Mouse (Mus musculus) forebrain, embryonic 12.5 days (tissue): ENCODE results near the gene Olfr1417. TPM values are rescaled to one million over a fixed set of nuclear protein-coding genes. Genes with fewer than 3 reads are reported as not detected.

Experiments
- ATAC-seq: fragments of 200-750 bp; cut with Nextera tagmentation; 2 replicates; pipeline ENCODE4 v1.8.0; 2017; ENCODE audit warnings: moderate TSS enrichment; ENCODE audit not compliant: low FRiP score
- H3K27ac ChIP-seq: fragments of 300-500 bp; sonication (generic); 2 replicates; pipeline ENCODE4 v1.5.1; 2016; ENCODE audit warnings: mild to moderate bottlenecking
- H3K27me3 ChIP-seq: fragments of 300-500 bp; sonication (generic); 2 replicates; pipeline ENCODE4 v1.6.1; 2016; ENCODE audit warnings: mild to moderate bottlenecking
- H3K36me3 ChIP-seq: fragments of 300-500 bp; sonication (generic); replicated peaks from 2 replicates; pipeline ENCODE4 v1.6.1; 2016; ENCODE audit warnings: mild to moderate bottlenecking
- H3K4me1 ChIP-seq: fragments of 300-500 bp; sonication (generic); 2 replicates; pipeline ENCODE4 v1.6.1; 2016
- H3K4me2 ChIP-seq: fragments of 300-500 bp; sonication (generic); 2 replicates; pipeline ENCODE4 v1.6.1; 2016; ENCODE audit warnings: mild to moderate bottlenecking, moderate library complexity
- H3K4me3 ChIP-seq: fragments of 300-500 bp; sonication (generic); replicated peaks from 2 replicates; pipeline ENCODE4 v1.5.1; 2016; ENCODE audit warnings: mild to moderate bottlenecking
- H3K9ac ChIP-seq: fragments of 300-500 bp; sonication (generic); 2 replicates; pipeline ENCODE4 v1.6.1; 2016; ENCODE audit warnings: mild to moderate bottlenecking
- H3K9me3 ChIP-seq: fragments of 300-500 bp; sonication (generic); 2 replicates; pipeline ENCODE4 v1.6.1; 2016
- WGBS: fragments of 180-500 bp; shearing (Covaris S2); methylation state at CpG from one replicate; pipeline ENCODE4 v1.1.7; 2016; 5-methylcytosine and 5-hydroxymethylcytosine counted together
- polyA plus RNA-seq: library from polyadenylated mRNA; unstranded; fragments of >200 nt; fragmentation: Nextera tagmentation; extraction: Ambion mirVana; gene quantifications from 2 replicates; pipeline ENCODE4 v1.2.1, GENCODE M21; 2016

Gene Olfr1417
- polyA plus RNA-seq, 1 experiment from 2014 or later = not detected

GRCm38 (mm10) chr19:11819143-11819700 is 19.8 kb downstream of the Olfr1417 start, which contains the start of gene Stx3:
Gene Stx3, minus strand, starts transcription at chr19:11819403.
- Histone ChIP-seq H3K4me1 (peaks cover 19% of the 10 kb centered on the region), H3K27me3 (peaks cover 48% of the 10 kb centered on the region), H3K4me2 (peak within 1 kb of the TSS; percentile 97), H3K27ac (no peak within 1 kb of the TSS), H3K4me3 (peak within 1 kb of the TSS; percentile 69), H3K9ac (peak within 1 kb of the TSS; percentile 65), H3K9me3 (no peaks in the 10 kb centered on the region), H3K36me3 (no peaks in the 10 kb centered on the region)
- ATAC-seq = no peak; the same call in 1 of the 2 replicates
- WGBS = under 1% methylated on average over 20 of the region's 20 CpGs

GRCm38 (mm10) chr19:11818199-11819142 is 20.5 kb downstream of the Olfr1417 start:
- peak; percentile 74 for ATAC-seq
- H3K4me1 ChIP-seq = peaks cover 24% of the 10 kb centered on the region
- H3K4me3 ChIP-seq = peak overlapping the region; percentile 69
- no peaks in the 10 kb centered on the region for H3K36me3 ChIP-seq
- H3K4me2 ChIP-seq = peak overlapping the region; percentile 97
- H3K27me3 ChIP-seq = peaks cover 48% of the 10 kb centered on the region
- no peak overlapping the region for H3K27ac ChIP-seq
- peak overlapping the region; percentile 65 for H3K9ac ChIP-seq
- WGBS = under 1% methylated on average over 74 of the region's 83 CpGs
- no peaks in the 10 kb centered on the region for H3K9me3 ChIP-seq

GRCm38 (mm10) chr19:11817586-11817985 is 21.4 kb downstream of the Olfr1417 start:
- no peak overlapping the region for H3K27ac ChIP-seq
- no peak overlapping the region for H3K9ac ChIP-seq
- peak overlapping the region; percentile 97 for H3K4me2 ChIP-seq
- H3K4me3 ChIP-seq = peak overlapping the region; percentile 69; the same call in 1 of the 2 replicates
- no peaks in the 10 kb centered on the region for H3K36me3 ChIP-seq
- ATAC-seq = no peak
- H3K27me3 ChIP-seq = peaks cover 48% of the 10 kb centered on the region
- H3K4me1 ChIP-seq = peaks cover 30% of the 10 kb centered on the region
- 8% methylated on average over 5 of the region's 5 CpGs for WGBS
- no peaks in the 10 kb centered on the region for H3K9me3 ChIP-seq

GRCm38 (mm10) chr19:11816706-11817105 is 22.3 kb downstream of the Olfr1417 start:
- no peaks in the 10 kb centered on the region for H3K36me3 ChIP-seq
- no peaks in the 10 kb centered on the region for H3K9me3 ChIP-seq
- H3K27ac ChIP-seq = no peak overlapping the region
- H3K4me1 ChIP-seq = peaks cover 39% of the 10 kb centered on the region
- H3K9ac ChIP-seq = no peak overlapping the region
- no peak overlapping the region for H3K4me3 ChIP-seq
- H3K27me3 ChIP-seq = peaks cover 48% of the 10 kb centered on the region
- no peak overlapping the region for H3K4me2 ChIP-seq
- WGBS = 61% methylated on average over 6 of the region's 6 CpGs
- ATAC-seq = no peak

- peaks cover 47% of the 10 kb centered on the region for H3K4me1 ChIP-seq
- H3K9me3 ChIP-seq = no peaks in the 10 kb centered on the region
- H3K27me3 ChIP-seq = peaks cover 43% of the 10 kb centered on the region
- no peak overlapping the region for H3K4me2 ChIP-seq
- H3K9ac ChIP-seq = no peak overlapping the region
- WGBS = 89% methylated on average over 6 of the region's 6 CpGs
- H3K27ac ChIP-seq = no peak overlapping the region
- ATAC-seq = no peak
- H3K36me3 ChIP-seq = no peaks in the 10 kb centered on the region
- no peak overlapping the region for H3K4me3 ChIP-seq
Observed at GRCm38 (mm10) chr19:11814742-11815333, 24.2 kb downstream of the Olfr1417 start.

GRCm38 (mm10) chr19:11813649-11814048 is 25.4 kb downstream of the Olfr1417 start:
- Histone ChIP-seq H3K9ac (no peak overlapping the region), H3K9me3 (no peaks in the 10 kb centered on the region), H3K36me3 (no peaks in the 10 kb centered on the region), H3K4me3 (no peak overlapping the region), H3K4me1 (peaks cover 38% of the 10 kb centered on the region), H3K4me2 (no peak overlapping the region), H3K27ac (no peak overlapping the region), H3K27me3 (peaks cover 33% of the 10 kb centered on the region)
- ATAC-seq = no peak
- WGBS = 4% methylated on average over 8 of the region's 8 CpGs

GRCm38 (mm10) chr19:11813136-11813535 is 25.9 kb downstream of the Olfr1417 start:
- Histone ChIP-seq H3K4me2 (no peak overlapping the region), H3K9ac (no peak overlapping the region), H3K27me3 (peaks cover 28% of the 10 kb centered on the region), H3K9me3 (no peaks in the 10 kb centered on the region), H3K4me1 (peaks cover 35% of the 10 kb centered on the region), H3K4me3 (no peak overlapping the region), H3K36me3 (no peaks in the 10 kb centered on the region), H3K27ac (no peak overlapping the region)
- 58% methylated on average over 4 of the region's 4 CpGs for WGBS
- ATAC-seq = no peak

GRCm38 (mm10) chr19:11811688-11812365 is 27.2 kb downstream of the Olfr1417 start:
- no peak overlapping the region for H3K9ac ChIP-seq

GRCm38 (mm10) chr19:11810856-11811255 is 28.2 kb downstream of the Olfr1417 start:
- 89% methylated on average over 1 of the region's 1 CpGs for WGBS
- Histone ChIP-seq H3K36me3 (no peaks in the 10 kb centered on the region), H3K27ac (no peak overlapping the region), H3K4me1 (peaks cover 32% of the 10 kb centered on the region), H3K4me3 (no peak overlapping the region), H3K4me2 (no peak overlapping the region), H3K9ac (no peak overlapping the region), H3K27me3 (peaks cover 5% of the 10 kb centered on the region), H3K9me3 (no peaks in the 10 kb centered on the region)
- ATAC-seq = no peak

More at GRCm38 (mm10) chr19:11811688-11812365, 27.2 kb downstream of the Olfr1417 start:
- H3K4me1 ChIP-seq = peaks cover 32% of the 10 kb centered on the region
- no peaks in the 10 kb centered on the region for H3K9me3 ChIP-seq
- H3K27ac ChIP-seq = 0 out of 2 replicates have a peak overlapping the region, but pooled peaks have one; percentile 13
- H3K4me3 ChIP-seq = no peak overlapping the region
- 31% methylated on average over 5 of the region's 5 CpGs for WGBS
- peak; percentile 92 for ATAC-seq
- H3K36me3 ChIP-seq = no peaks in the 10 kb centered on the region
- H3K4me2 ChIP-seq = 0 out of 2 replicates have a peak overlapping the region, but pooled peaks have one; percentile 21
- peaks cover 15% of the 10 kb centered on the region for H3K27me3 ChIP-seq

- no peaks in the 10 kb centered on the region for H3K9me3 ChIP-seq
- peaks cover 5% of the 10 kb centered on the region for H3K27me3 ChIP-seq
- H3K36me3 ChIP-seq = no peaks in the 10 kb centered on the region
- H3K27ac ChIP-seq = no peak overlapping the region
- H3K9ac ChIP-seq = no peak overlapping the region
- no peak overlapping the region for H3K4me3 ChIP-seq
- H3K4me2 ChIP-seq = no peak overlapping the region
- 87% methylated on average over 5 of the region's 5 CpGs for WGBS
- H3K4me1 ChIP-seq = peaks cover 32% of the 10 kb centered on the region
- ATAC-seq = no peak
Observed at GRCm38 (mm10) chr19:11810003-11810758, 28.8 kb downstream of the Olfr1417 start.

- Histone ChIP-seq H3K4me1 (peaks cover 27% of the 10 kb centered on the region), H3K27me3 (no peaks in the 10 kb centered on the region), H3K9me3 (no peaks in the 10 kb centered on the region), H3K4me3 (no peak overlapping the region), H3K9ac (no peak overlapping the region), H3K4me2 (no peak overlapping the region), H3K36me3 (no peaks in the 10 kb centered on the region), H3K27ac (no peak overlapping the region)
- WGBS = 92% methylated on average over 2 of the region's 2 CpGs
- ATAC-seq = no peak
Observed at GRCm38 (mm10) chr19:11808452-11808851, 30.6 kb downstream of the Olfr1417 start.
